Mouse (Mus musculus) fibroblast of lung, adult 2 months (primary cell): ENCODE measurements at regions not wholly inside any gene's neighbourhood (a gene's known extent, or its start where the extent isn't known, plus 50 kb on each side); places are given as distances from the start of the nearest gene placed in this dataset.

Source experiments
- DNase-seq: peaks from one replicate; pipeline ENCODE4 v3.0.0-alpha.2; 2011; ENCODE audit warnings: low read depth

GRCm38 (mm10) chr8:107717856-107718255 lies 129.6 kb upstream of the Psmd7 start:
- DNase-seq = no peak

DNA sequence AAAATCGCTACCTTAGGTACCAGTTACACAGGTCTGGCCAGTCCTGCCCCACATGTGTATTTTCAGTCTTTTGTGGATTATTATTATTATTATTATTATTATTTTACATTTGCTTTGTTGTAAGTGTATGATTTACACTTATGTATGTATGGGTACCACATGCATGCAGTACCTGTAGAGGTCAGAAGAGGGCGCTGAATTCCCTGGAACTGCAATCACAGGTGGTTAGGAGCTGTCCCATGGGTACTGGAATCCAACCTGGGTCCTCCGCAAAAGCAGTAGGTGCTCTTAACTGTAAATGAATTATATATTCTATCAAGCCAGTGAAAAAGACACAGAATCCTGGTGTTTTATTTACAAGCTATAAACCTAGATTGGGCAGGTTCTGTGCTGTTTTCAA lies 131.4 kb upstream of the Psmd7 start:
- no peak for DNase-seq

- no peak for DNase-seq
Observed at GRCm38 (mm10) chr8:107726716-107727115, 138.5 kb upstream of the Psmd7 start.

- no peak for DNase-seq
Observed at GRCm38 (mm10) chr8:107727276-107727675, 139.0 kb upstream of the Psmd7 start.

DNA sequence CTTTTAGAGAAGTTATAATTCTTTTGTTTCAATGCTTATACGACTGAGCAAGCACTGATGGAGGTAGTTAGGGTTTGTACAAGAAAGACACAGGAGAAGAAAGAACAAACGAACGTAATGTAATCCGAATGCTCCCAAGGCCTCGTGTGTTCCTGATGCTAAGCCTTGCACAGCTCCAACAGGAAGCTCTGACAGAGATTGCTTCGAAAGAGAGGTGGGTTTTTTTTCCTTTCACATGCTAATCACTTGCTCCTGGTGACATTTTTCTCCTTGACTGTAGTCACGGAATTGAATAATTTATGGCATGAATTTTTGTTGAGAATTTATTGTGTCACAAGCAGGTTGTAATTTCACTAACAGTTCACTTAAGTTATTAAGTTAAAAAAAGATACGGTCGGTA lies 150.8 kb upstream of the Psmd7 start:
- no peak for DNase-seq

DNA sequence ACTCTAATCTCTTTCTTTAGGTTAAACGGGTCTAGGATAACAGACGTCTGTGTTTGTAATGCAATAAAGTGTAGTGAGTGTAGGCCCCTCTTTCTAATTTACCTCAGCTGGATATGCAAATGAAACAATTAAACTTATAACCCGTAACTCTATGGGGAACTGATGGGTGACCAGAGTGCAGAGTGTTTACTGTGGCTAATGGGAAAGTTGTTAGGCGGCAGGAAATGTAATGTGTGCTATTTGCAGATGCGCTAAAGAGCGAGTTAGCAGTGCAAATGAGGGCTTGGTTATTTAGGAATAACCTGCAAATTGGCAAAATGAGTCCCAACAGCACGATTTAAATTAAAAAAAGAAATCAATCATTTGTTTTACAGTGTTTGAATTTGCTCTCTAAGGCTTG lies 168.8 kb upstream of the Psmd7 start:
- no peak for DNase-seq

- DNase-seq = no peak
Observed at GRCm38 (mm10) chr8:107758637-107759036, 170.4 kb upstream of the Psmd7 start.

DNA sequence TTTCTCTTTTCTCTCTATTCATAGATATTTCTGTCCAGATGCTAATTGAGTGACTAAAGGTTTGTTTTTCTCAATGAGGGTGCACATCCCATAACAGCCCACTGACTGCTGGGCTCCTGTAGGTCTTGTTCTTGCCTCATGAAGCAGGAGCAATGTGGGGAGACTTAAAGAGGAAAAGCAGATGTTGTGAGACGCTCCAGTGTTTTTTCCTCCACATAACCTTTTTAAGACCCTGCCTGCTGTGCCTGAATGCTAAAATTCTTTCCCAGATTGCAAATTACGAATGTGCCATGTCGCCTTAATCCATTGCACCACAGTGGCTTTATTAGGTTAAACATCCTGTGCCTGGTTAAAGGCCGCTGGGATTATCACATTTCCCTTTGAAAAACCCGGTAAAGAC lies 165.5 kb upstream of the Zfhx3 start:
- DNase-seq = no peak

- DNase-seq = peak; percentile 65
Observed at GRCm38 (mm10) chr8:107785771-107786170, 156.7 kb upstream of the Zfhx3 start.

GRCm38 (mm10) chr8:107792286-107792685 lies 150.2 kb upstream of the Zfhx3 start:
- DNase-seq = peak; percentile 80

DNA sequence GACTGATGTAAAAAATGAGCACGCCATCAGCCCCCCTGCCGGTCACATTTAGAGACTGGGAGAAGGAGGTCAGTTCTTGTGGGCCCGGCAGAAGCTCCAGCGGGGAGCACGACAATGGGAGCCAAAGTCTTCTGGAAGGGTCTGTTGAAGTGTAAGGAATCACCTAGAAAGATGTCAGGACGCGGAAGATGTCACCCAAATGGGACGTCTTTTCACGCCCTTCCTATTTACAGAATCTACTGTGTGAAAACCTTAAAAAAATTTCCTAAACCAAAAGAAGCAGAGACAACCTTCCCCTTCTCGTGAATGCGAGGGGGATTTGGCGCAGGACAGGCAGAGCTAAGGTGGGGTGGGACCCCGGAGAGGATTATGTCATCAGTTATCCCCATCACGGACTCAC lies 127.5 kb upstream of the Zfhx3 start:
- no peak for DNase-seq

GRCm38 (mm10) chr8:107815775-107816174 lies 126.7 kb upstream of the Zfhx3 start:
- no peak for DNase-seq

DNA sequence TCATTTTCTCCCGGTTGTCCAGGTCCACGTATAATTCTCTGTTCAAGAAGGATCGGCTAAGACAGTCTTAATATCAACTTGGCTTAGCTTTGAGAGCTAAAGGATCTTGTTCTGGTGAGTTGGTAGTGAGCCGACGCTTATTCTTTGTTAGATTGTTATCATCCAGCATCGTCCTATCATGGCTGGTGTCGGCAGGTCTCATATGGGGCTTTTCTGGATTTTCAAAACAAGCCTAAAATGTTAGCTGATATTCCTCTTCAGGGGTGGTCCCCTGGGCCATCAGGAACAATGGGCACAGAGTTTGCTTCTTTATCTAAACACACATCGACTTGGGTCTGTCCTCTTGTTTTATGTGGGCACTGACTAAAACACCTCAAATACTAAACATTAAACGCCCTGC lies 124.6 kb upstream of the Zfhx3 start:
- DNase-seq = no peak

DNA sequence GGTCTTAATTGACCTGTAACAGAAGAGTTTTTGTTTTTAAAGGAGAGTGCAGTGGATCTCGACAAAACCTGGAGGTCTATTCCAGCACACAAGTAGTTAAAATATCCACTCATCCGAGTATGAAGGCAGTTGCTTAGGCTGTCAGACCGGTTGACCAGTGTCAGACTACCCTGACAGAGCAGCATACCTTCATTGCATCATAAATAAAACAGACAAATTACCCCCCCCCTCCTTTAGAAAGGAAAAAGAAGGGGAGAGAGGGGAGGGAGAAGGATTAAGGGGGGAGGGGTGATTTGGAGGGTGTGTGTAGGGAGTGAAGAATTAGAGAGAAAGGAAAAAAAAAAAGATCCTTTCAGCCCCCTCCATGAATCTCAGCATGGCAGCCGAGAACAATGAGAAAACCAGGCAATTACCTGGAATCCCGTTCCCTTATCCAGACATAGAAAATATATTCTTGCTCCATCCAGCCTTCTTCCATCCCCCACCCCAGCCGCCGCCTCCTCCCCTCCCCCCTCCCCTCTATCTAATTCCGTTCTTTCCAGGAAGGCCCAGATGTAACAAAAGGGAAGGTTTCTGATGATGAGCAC lies 122.2 kb upstream of the Zfhx3 start:
- DNase-seq = no peak

- no peak for DNase-seq
Observed at GRCm38 (mm10) chr8:107821522-107821921, 120.9 kb upstream of the Zfhx3 start.

DNA sequence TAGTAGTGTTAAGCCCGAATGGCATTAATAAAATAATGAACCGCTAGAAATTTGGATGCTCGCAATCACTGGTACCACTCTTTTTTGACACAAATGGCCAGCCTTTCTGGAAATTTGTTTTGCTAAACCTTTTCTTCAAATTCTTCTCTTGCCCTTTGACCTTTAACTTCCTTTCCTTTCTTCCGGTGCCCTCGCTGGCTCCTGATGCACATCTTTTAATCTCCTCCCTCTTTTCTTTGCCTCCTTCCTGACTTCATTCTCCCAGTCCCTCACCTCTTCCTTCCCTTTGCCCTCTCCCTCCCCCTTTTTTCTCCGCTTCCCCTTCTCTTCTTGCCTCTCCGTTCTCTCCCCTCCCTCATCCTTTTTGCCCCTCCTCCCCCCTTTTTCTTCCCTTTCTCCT lies 118.3 kb upstream of the Zfhx3 start:
- DNase-seq = no peak

GRCm38 (mm10) chr8:107824640-107825039 lies 117.8 kb upstream of the Zfhx3 start:
- DNase-seq = peak; percentile 16

GRCm38 (mm10) chr8:107827500-107828125 lies 114.8 kb upstream of the Zfhx3 start:
- DNase-seq = peak; percentile 8

DNA sequence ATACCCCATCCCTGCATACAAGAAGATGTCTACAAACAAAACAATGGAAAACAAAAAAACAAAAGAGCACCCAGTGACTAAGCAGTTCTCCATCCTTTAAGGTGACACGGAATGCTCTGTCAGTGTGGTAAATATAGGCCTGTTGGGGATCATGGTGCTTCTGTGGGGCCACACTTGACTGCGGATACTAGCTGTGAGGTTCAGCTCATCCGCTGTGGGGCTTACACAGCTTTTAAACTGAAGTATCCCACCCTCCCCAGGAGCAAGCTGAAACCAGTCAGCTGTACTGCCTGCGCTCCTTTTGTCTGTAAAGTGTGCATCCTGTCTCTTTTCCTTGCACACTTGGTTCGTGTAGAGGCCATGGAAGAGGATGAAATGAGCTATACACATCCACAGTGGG lies 113.9 kb upstream of the Zfhx3 start:
- DNase-seq = no peak

DNA sequence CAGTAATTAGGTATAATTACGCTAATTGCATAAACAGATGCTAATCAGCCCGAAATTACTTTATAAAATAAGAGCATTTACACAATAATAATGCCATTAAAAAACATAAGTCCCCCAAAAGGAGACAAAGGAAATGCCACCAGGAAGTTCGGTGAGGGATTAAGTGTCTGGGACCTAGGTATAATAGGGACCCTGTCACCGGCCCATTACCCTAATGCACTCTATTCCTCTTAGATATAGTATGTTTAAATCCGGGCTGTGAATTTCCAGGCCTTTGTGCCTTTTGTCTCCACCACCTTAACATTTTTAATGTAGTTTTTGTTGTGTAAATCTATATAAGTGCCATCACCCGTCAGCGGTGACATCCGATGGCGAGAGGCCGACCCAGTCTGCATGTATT lies 109.0 kb upstream of the Zfhx3 start:
- DNase-seq = no peak

DNA sequence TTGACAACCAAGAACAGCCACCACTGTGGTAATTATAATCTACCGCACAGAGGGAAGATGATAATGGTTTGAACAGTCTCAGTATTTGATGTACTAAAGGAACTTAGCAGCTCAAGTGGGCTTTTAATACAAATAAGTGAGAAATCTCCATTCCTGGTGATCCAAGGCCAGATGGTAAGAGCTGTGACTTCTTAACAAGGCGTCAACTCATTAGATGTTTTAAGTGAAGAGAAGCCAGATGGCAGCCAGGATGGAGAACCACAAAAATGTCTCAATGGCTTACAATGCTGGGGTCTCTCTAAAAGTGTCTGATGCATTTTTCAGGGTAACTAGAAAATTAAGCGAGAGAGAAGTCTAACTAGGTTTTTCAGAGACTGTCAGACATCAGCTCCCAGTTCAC lies 96.3 kb upstream of the Zfhx3 start:
- DNase-seq = no peak

- DNase-seq = no peak
Observed at GRCm38 (mm10) chr8:107851236-107852043, 91.0 kb upstream of the Zfhx3 start.

- DNase-seq = no peak
Observed at GRCm38 (mm10) chr8:107859770-107860169, 82.7 kb upstream of the Zfhx3 start.
